Mouse (Mus musculus): Measurements from ENCODE around the gene Ssb.
"Not testable (repeated sequence)": the region's sequence is repeated elsewhere in the genome, so short reads cannot be mapped to it uniquely, and the experiment has no call there.

Gene Ssb

GRCm38 (mm10) chr2:69862117-69862657, 825 bp downstream of the Ssb start:
- no peak for DNase-seq (ENCODE audit: low spot score in 2 of 2)

- DNase-seq (ENCODE audit: low spot score in 2 of 2): no peak
Measured at GRCm38 (mm10) chr2:69883990-69884391, 22.6 kb downstream of the Ssb start.

- DNase-seq (ENCODE audit: low spot score in 2 of 2): no peak
Measured at GRCm38 (mm10) chr2:69884581-69884980, 23.2 kb downstream of the Ssb start.

- DNase-seq (ENCODE audit: low spot score in 2 of 2): no peak
Measured at GRCm38 (mm10) chr2:69885050-69885449, 23.7 kb downstream of the Ssb start.

- peak; percentile 79 to 85 for DNase-seq (ENCODE audit: low spot score in 2 of 2)
Measured at GRCm38 (mm10) chr2:69885451-69886305, 24.3 kb downstream of the Ssb start, which contains the start of gene Mettl5. TSS of gene Mettl5 (minus strand) at chr2:69885615.

GRCm38 (mm10) chr2:69888957-69889356, 27.6 kb downstream of the Ssb start:
- no peak for DNase-seq (ENCODE audit: low spot score in 2 of 2)

GRCm38 (mm10) chr2:69890843-69891242, 29.5 kb downstream of the Ssb start:
- no peak for DNase-seq (ENCODE audit: low spot score in 2 of 2)

GRCm38 (mm10) chr2:69893145-69893544, 31.8 kb downstream of the Ssb start:
- DNase-seq (ENCODE audit: low spot score in 2 of 2): no peak

- DNase-seq (ENCODE audit: low spot score in 2 of 2): no peak
Measured at GRCm38 (mm10) chr2:69893891-69894290, 32.5 kb downstream of the Ssb start.

GRCm38 (mm10) chr2:69895502-69896223, 34.3 kb downstream of the Ssb start:
- DNase-seq (ENCODE audit: low spot score in 2 of 2): no peak

GRCm38 (mm10) chr2:69896224-69896581, 34.8 kb downstream of the Ssb start:
- DNase-seq (ENCODE audit: low spot score in 2 of 2): no peak

- peak; percentile 95 to 96 for DNase-seq (ENCODE audit: low spot score in 2 of 2)
Measured at GRCm38 (mm10) chr2:69897039-69897617, 35.8 kb downstream of the Ssb start, which contains the start of gene Ubr3. TSS of gene Ubr3 (plus strand) at chr2:69897246.

- peak; percentile 70 to 72 for DNase-seq (ENCODE audit: low spot score in 2 of 2)
Measured at GRCm38 (mm10) chr2:69897618-69898575, 36.5 kb downstream of the Ssb start.

GRCm38 (mm10) chr2:69903541-69903940, 42.2 kb downstream of the Ssb start:
- DNase-seq (ENCODE audit: low spot score in 2 of 2): no peak

GRCm38 (mm10) chr2:69907394-69907793, 46.0 kb downstream of the Ssb start:
- DNase-seq (ENCODE audit: low spot score in 2 of 2): not testable (repeated sequence)

GRCm38 (mm10) chr2:69912801-69913200, 51.4 kb downstream of the Ssb start:
- DNase-seq (ENCODE audit: low spot score in 2 of 2): no peak

GRCm38 (mm10) chr2:69917301-69917700, 55.9 kb downstream of the Ssb start:
- no peak for DNase-seq (ENCODE audit: low spot score in 2 of 2)
